Mouse (Mus musculus): ENCODE results near the gene Pik3c2g.

Gene Pik3c2g

DNA sequence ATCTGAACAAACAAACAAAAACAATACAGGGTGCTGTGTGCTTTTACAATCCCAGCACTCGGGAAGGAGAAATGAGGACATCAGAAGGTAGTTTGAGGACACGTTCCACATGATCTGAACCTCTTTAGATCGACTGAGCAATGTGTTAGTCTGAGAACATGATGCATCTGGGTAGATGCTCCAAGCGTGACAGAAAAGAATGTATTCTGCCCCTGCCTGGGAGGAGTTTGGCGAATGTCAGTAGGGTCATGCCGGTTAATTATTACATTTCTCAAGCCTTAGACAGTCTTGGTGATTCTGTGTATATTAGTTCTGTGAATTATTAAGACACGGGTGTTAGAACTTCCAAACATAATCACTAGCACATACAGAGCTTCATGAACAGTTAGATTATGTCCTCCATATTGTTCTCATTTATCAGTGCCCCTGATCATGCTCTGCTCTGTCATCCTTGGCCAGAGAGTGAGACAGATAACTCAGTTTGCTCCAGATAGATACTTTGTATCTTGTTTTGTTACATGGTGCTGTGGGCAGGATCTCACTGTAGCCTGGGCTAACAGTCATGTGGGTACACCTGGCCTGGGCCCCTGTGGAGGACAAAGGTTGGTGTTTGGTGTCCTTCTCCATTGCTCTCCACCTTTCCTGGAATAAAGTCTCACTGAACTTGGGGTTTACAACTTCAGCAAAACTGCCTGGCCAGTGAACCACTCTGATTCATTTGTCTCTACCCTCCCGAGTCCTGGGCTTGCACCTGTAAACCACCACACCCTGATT, 360.3 kb downstream of the Pik3c2g start:
- no peak for DNase-seq

DNA sequence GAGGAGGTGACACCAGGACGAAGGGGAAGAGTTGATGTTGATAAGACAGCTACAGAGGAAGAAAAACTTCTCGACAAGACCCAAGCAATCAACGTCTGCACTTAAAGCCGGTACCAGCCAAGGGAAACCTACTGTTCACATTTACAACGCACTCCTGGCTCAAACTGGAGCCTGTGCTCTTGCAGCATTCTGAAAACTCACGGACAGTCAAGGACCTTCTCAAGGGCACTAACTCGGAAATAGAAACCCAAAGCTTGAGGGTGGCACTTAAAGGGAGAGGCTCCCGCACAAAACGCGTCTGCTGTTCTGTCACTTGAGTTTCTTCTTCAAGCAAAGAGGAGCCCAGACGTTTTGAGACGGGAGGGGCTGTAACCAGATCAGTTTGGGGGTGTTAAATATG, 366.6 kb downstream of the Pik3c2g start:
- no peak for DNase-seq

DNA sequence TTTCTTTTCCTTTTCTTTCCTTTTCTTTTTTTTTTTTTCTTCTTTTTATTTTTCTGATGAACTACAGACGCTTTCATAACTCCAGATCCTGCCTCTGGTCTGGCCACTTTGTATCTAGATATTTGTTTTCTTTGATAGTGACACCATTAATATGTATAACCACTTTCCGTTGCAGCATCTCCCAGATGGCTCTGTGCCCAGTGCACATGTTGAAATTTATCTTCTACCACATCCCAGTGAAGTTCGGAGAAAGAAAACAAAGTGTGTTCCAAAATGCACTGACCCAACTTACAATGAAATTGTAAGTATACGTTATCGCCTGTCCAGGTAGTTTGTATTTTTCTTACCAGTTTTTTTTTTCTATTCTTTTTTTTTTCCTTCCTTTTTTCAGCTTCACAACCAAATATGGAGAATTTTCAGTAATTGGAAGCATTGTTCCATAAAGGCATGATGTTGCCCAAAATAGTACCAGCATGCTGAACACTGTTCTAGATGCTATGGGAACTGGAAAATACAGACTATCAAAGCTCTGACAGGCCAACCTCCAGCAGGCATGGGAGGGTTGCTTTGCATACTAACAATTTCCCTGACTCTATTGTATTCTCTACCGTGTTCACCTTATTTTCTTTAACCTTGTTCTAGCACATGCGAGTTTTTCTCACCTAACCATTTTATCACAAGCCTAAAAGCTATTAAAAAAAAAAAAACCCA, 370.7 kb downstream of the Pik3c2g start:
- DNase-seq, result no peak

DNA sequence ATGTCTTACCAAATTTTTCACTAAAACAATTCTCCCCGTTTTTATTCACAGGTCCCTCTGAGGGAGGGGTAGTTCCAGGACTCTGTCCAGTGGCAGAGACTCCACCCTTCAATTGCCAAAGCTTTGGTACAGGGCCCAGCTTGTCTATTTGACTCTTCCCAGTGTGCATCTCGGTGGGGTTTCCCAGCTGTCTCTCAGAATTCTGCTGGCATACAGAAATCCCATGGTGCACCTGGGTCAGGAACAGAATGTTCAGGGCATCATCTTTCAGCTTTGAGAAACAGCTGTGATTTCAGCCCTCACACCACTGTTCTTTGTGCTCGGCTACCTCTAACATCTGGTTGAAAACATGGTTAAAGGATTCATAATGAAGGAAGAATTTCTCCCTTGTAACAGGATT, 376.8 kb downstream of the Pik3c2g start:
- no peak for DNase-seq

DNA sequence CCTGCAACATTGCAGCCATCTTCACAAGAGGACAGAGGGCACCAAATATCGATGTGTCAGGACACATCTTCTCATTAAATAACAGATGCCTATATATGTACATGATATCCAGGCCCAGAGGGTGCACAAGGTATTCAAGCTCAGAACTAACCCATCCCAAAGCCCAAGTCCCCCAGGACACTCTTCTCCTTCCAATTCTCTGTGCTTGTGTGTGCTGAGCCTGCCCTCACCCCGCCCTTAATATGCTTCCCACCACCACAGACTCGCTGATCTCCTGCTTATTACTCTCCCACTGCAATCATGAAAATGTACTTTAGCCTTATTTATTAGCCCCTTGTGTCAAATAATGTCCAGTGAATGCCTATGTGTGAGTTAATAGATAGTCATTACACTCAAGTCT, 377.9 kb downstream of the Pik3c2g start:
- DNase-seq, result no peak

DNA sequence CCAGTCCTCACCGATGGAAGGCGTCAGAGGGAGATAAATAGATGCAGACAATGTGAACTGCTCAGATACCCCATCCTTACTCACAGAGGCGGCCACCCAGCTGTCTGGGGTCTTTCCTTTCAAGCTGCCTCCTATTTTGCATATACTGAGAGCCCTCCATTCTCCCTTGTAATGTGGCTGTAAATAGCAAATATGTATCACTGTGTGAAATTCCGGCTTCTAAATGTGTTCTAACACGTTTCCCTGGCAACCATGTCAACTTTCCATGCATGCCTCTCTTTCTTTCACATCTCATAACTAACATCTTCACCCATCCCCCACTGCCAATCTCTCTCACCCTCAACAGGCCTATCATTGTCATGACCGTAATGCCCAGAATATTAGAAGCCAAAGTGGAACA, 379.7 kb downstream of the Pik3c2g start:
- DNase-seq, result no peak

DNA sequence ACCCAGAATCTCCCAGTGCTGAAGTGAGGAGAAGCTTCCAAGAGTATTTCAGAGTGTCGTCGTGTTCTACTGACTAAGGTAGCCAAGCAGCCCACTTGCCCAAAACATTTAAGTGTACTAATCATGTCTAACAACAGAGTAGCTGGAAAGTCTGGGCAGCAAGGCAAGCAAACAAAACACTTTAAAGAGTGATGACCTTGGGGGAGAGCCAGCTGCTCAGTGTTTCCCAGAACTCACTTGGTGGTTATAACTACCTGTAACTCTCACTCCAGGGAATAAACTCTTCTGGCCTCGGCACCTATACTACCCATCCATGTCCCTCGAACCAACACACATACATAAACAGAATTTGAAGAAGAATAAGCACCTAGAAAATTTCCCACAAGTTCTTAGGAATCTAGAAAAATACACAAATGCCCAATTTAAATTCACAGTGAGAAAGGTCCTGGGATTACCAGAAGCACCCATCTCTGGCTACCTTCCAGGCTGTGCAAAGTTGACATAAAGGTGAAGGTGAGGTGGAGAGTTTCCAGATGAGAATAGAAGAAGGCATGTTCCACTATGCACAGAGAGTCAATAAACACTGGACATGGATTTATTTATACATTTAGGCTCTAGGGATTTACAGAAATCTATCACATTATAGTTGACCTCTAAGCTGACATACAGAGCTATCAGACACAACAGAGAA, 384.7 kb downstream of the Pik3c2g start:
- no peak for DNase-seq

DNA sequence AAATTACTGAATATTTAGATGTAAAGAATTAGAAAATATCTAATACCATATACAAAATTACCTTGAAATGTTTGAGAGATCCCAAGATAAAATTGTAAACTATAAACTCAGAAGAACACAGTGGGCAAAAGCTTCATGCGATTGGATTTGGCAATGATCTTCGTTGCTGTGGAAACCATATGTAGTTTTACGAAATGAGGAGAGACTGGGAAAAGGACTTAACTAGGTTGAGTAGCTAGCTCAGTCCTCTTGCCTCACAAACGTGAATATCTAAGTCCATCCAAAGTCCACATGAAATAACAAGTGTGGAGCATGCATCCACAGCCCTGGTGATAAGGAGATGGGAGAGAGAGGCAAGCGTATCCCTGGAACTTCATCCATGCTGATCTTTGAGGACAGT, 387.6 kb downstream of the Pik3c2g start:
- no peak for DNase-seq

DNA sequence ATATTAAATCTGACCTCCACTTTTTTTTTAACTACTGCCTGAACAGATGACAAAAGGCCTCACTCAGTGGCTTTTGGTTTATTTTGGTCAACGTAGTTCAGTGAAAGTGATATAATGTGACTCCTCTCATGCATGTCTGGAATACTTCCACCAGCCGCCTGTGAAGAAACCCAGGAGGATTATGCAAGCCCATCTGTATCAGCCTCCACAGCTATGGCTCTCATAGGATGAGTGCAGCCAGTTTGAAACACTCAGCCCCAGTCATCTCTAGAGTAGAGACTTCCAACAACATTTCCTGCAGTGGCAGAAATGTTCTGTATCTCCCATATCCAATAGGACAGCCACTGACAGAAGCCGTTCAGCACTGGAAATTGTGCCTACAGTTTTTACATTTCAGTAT, 391.1 kb downstream of the Pik3c2g start:
- no peak for DNase-seq

DNA sequence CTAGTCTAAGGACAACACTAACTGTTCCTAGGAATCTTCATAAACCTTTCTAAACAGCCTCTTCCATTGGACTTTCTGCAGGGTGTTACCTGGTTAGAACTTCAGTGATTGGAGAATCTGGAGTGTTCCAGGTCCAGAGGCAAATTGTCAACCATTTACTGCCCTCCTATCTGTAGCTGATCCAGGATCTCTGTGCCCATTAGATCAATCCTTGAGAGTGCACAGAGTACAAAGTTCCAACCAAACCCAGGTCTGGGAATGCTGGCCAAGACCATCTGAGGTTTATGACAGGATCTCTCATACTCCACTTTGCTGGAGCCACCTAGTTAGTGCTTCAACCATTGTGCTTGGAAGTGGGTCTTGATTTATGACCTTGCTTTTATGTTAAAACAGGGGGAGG, 394.0 kb downstream of the Pik3c2g start:
- no peak for DNase-seq

DNA sequence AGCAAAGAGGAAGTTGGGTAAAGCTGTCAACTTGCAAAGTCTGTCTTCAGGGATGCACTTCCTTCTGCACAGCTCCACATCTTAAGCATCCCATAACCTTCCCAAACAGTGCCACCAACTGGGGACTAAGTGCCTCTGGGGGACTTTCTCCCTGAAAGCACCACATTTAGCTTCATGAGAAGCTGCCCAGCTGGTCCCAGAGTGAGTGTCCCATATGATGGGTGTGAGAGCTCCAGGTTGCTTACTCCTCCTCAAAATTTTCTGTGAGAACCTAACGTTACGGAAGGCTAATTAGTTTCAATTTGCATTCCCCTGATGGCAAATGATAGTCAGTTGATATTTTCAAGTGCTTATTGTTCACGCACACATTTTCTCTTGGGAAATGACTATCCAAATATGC, 397.0 kb downstream of the Pik3c2g start:
- no peak for DNase-seq

DNA sequence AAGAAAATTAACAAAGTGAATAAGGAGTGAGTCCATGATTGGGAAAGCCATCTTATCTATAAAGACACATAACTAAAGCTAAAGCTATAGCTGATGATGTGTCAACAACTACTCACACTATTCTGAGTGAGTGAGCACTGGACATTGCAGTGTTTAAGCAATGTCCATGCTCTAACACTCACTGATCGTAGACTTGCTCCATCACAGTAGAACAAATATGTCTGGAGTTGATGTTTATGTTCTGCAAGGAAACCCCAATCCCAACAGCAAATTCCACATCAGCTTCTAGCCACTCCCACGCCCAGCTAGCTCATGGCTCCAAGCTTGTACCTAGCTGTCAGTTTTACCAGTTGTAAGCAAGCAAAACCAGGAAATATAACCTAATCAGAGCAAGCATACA, 399.5 kb downstream of the Pik3c2g start:
- DNase-seq, result no peak

DNA sequence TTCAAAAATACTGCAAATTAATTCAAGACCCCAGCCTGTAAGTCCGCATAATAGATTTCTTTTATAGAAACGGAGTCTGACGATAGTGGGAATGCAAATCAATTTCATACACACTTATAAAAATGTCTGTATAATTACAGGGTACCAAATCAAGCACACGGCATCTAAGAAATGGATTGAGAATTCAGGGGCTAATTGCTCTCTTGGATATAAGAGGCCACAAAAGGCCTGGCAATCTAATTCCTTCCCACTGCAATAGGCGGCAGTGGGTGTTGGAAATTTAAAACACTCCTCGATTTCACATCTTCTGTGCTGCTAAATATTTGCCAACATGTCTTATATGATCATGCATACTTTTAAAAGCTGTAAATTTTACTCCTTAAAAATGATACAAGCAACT, 402.1 kb downstream of the Pik3c2g start:
- DNase-seq, result no peak

DNA sequence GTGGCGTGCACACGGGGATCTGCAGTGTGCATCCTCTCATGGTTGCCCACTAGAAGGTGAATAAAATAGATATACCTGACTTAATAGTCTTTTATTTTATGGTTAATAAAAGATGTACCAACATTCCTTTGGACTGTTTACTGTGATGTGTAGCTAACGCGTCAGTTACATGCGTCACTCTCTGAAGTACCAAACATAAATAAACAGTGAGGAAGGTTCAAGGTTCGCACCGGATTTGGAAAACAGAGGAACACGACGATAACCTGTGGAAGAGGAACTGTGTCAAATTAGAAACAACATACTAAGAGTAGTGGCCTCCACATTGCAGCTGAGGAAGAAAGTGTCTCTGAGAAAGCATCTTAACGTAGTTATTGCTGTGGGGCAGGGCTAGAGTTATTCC, 402.6 kb downstream of the Pik3c2g start:
- no peak for DNase-seq

DNA sequence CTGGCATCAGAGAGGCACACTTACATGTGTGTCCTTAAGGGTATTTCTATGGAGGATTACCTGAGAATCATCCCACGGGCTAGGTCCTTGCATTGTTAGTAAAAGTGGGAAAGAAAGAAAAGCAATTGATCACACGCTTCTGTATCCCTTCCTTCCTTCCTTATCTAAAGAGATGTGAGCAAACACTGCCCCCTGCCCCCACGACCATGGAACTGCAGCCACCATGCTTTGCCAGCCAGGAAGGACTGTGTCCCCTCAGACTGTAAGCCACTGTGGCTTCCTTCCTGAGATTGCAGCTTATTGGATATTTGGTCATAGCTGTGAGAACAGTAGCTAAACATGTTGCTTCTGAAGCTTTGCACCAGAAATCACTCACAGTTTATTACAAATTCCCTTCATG, 418.2 kb downstream of the Pik3c2g start:
- no peak for DNase-seq
